Mouse (Mus musculus) layer of hippocampus, postnatal 36 days (tissue): ENCODE results near the gene Nav1. TPM values are rescaled to one million over a fixed set of nuclear protein-coding genes. Genes with fewer than 3 reads are reported as not detected.

ENCODE experiments used
- DNase-seq, 2 experiments: peaks; one replicate each; pipeline ENCODE4 v3.0.0; 2022
- total RNA-seq, 2 experiments: library from RNA; stranded (reverse); gene quantifications; 2 replicates each; pipeline ENCODE4 v1.2.3; 2021

The Nav1 gene
- total RNA-seq, 2 experiments from 2014 or later: 64.6 to 75.1 TPM

- DNase-seq: no peak
These were observed 26.1 kb downstream of the Nav1 start for GRCm38 (mm10) chr1:135581001-135581400.

- DNase-seq: no peak
These were observed 28.0 kb downstream of the Nav1 start for GRCm38 (mm10) chr1:135579111-135579510.

GRCm38 (mm10) chr1:135577793-135578192 lies 29.3 kb downstream of the Nav1 start:
- DNase-seq: no peak

GRCm38 (mm10) chr1:135575393-135575792 lies 31.7 kb downstream of the Nav1 start:
- DNase-seq: no peak

- DNase-seq: no peak
These were observed 32.5 kb downstream of the Nav1 start for GRCm38 (mm10) chr1:135574451-135575208.

GRCm38 (mm10) chr1:135572139-135572892 lies 34.8 kb downstream of the Nav1 start:
- no peak for DNase-seq

GRCm38 (mm10) chr1:135568087-135568486 lies 39.0 kb downstream of the Nav1 start:
- DNase-seq: no peak

GRCm38 (mm10) chr1:135566611-135567010 lies 40.5 kb downstream of the Nav1 start:
- no peak for DNase-seq

- no peak for DNase-seq
These were observed 41.3 kb downstream of the Nav1 start for GRCm38 (mm10) chr1:135565775-135566174.

GRCm38 (mm10) chr1:135564660-135565519 lies 42.2 kb downstream of the Nav1 start:
- peak; percentile 60 to 65 for DNase-seq

GRCm38 (mm10) chr1:135563781-135564414 lies 43.2 kb downstream of the Nav1 start:
- no peak for DNase-seq

GRCm38 (mm10) chr1:135562982-135563650 lies 44.0 kb downstream of the Nav1 start:
- DNase-seq: no peak

GRCm38 (mm10) chr1:135562115-135562514 lies 45.0 kb downstream of the Nav1 start:
- no peak for DNase-seq

- no peak for DNase-seq
These were observed 45.8 kb downstream of the Nav1 start for GRCm38 (mm10) chr1:135561282-135561681.

GRCm38 (mm10) chr1:135557976-135558375 lies 49.1 kb downstream of the Nav1 start:
- no peak for DNase-seq

GRCm38 (mm10) chr1:135555885-135556284 lies 51.2 kb downstream of the Nav1 start:
- no peak for DNase-seq

GRCm38 (mm10) chr1:135554632-135555260 lies 52.3 kb downstream of the Nav1 start:
- no peak for DNase-seq

GRCm38 (mm10) chr1:135553615-135554014 lies 53.5 kb downstream of the Nav1 start:
- no peak for DNase-seq

- no peak for DNase-seq
These were observed 53.9 kb downstream of the Nav1 start for GRCm38 (mm10) chr1:135553154-135553553.

GRCm38 (mm10) chr1:135550886-135551285 lies 56.2 kb downstream of the Nav1 start:
- DNase-seq: no peak

GRCm38 (mm10) chr1:135548750-135549149 lies 58.3 kb downstream of the Nav1 start:
- DNase-seq: peak; percentile 59 to 71
